Mouse (Mus musculus) lung, postnatal 14 days (tissue): ENCODE data around the gene Mrpl19.
A peak's percentile ranks its signal among the peaks of the same experiment; 100 is the strongest.

Experiments used
- DNase-seq: peaks from one replicate; pipeline ENCODE4 v3.0.0; 2021

Gene Mrpl19

DNA sequence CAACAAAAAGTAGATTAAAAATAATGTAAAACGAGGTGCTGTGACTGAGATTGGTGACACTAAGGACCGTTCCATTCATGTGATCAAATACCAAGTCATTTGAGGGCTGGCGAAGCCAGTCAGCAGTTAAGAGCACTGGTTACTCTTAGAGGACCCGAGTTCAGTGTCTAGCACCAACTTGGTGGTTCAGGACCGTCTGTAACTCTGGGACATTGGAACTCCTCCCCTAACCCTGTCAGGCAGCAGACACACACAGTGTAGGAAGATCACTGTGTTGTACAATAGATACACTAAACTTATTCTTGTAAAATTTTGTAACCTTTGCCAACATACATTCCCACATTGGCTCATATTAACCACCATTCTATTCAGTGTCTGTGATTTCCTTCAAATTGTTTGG lies 41.5 kb downstream of the Mrpl19 start:
- no peak for DNase-seq

DNA sequence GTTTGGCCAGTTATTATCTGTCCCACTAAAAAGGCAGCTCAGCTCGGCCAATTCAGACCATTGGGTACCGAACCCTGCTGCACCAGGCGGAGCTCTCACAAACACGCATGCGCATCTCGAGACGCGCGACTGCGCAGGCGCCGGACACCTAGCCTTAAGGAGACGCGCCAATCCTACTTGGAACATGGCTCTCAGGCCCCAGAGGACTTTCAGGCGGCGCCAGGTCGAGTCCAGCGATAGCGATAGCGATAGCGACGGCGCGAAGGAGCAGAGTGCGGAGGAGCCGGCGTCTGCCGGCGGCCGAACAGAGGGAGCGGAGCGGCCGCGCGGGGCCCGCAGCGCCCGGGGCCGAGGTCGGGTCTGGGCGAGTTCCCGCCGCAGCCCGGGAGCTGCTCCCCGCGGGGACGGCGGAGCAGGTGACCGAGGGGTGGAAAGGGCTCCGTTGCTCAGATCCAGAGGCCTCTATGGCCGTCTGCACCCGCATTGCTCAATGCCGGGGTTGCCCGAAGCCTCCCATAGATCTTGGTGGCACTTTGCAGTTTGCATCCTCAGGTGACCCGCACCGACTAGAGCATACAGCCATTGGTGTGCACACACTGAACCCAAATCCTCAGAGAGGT lies 42.1 kb downstream of the Mrpl19 start, which contains the start of gene Gcfc2:
TSS of gene Gcfc2 (plus strand) at position 147 of the 620 bp plus-strand sequence.
- peak; percentile 97 for DNase-seq

DNA sequence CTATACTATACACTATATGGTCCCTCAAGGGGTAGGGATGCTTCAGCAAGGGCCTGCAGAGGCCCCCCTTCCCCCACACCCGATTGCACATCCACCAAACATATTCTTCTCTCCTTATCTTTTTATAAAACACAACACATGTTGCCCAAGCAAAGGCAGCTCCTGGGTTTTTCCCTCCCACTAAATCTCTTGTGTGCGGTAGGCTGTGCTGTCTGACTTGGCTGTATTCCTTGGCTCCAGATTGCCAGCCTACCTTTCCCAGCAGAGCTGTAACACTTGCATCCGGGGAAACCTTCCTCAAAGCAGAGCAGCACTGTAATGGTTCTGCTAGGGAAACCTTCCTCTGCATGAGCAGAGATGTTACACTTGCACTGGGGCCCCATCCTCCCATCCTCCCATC lies 53.6 kb downstream of the Mrpl19 start:
- DNase-seq = no peak

DNA sequence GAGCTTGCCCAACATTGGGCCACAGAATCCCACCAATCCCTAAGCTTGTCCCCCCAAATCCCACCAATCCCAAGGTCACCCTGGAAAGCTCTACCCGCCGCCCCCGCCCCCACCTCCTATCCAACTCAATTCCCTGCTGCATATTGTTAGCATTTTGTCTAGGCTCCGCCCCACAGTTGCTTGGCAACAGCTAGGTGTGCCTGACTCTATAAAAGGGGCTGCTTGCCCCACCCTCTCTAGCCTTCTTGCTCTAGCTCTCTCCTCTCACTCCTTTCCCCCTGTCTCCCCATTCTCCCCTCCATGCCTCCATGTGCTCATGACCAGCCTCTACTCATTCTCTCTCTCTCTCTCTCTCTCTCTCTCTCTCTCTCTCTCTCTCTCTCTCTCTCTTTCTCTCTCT lies 54.0 kb downstream of the Mrpl19 start:
- DNase-seq = no peak

DNA sequence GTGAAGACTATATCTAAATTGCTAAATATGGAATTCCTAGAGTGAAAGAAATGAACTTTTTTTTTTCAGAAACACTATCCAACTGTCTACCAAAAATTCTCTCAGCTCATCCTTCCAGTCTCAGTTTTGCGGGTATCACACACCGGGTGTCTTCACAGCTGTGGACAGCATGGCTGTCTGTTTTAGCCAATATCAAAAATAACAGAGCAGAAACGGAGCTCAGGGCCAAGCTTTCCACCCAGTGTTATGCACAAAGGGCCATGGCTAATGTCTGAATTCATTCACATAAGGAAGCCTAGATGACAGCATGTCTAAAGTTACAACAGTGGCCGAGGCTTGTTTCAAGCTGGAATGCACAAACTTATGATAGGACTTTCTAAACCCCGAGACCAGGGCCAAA lies 54.5 kb downstream of the Mrpl19 start:
- no peak for DNase-seq

DNA sequence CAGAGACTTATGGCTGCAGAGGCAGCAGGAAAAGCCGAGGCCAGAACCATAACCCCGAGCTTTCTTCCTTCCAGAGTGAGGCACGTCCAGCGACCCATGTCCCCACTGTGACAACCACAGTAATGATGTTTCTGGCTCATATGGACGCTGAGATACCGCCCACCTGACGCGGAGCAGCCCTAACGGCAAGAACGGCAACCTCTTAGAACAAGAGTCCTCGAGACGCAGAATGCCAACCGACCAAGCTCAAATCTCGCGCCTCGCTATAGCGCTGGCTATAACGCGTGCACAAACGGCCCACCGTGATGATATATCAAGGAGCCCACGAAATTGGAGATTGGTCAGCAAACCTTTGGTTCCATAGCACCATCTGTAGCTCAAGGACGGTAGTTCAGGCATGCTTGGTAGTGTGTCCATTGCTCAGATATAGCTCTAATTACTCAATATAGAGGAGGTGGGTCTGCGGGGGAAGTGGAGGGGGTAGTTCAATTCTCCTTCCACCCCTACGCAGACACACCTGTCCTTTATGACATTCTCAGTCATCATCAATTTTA lies 55.4 kb downstream of the Mrpl19 start:
- DNase-seq = no peak
